Mouse (Mus musculus) lung, postnatal 0 days (tissue): ENCODE data around the gene Iqcg.
A peak's percentile ranks its signal among the peaks of the same experiment; 100 is the strongest.

ENCODE experiments used
- CTCF ChIP-seq: IDR thresholded peaks from 2 replicates; pipeline ENCODE4 v1.5.1; 2016; ENCODE audit warnings: antibody characterized with exemption, mild to moderate bottlenecking
- EP300 ChIP-seq: IDR thresholded peaks from 2 replicates; pipeline ENCODE4 v1.6.1; 2016; ENCODE audit warnings: antibody characterized with exemption, mild to moderate bottlenecking, control low read depth

DNA sequence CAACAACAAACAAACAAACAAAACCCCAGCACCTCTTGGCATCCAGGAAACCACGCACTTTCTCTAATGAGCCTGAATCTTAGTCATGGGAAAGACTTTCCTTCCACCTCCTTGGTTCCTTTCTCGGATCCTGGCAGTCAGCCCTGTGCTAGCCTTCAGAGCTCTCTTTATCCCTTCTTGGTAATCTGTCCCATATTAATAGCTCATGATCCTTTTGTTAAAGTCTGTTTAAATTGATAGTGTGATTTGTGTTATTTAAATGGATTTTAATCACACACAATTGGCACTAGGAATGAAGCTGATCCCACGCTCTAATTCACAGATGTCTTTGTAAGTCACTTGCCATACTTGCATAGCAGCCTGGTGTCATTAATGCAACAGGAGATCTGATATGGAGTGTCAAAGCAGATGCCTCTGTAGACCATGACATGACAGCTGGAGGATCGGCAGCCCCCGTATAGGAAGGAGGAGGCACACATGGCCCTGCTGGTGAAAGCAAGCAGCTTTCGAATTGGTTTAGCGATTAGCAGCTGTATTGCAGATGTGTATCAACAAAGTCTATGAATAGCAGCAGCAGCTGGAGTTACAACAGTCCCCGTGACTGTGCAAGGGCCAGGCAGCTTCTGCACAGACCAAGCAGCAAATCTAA, 31.4 kb downstream of the Iqcg start:
- TF ChIP-seq CTCF (peak; percentile 31), EP300 (no peak)
